Mouse (Mus musculus): ENCODE results near the gene Slu7. TPM values are rescaled to one million over a fixed set of nuclear protein-coding genes. Genes with fewer than 3 reads are reported as not detected.

The Slu7 gene
- total RNA-seq, 2 experiments from 2014 or later = 26.2 to 27.0 TPM

GRCm38 (mm10) chr11:43412771-43413451 lies 20.6 kb upstream of the Slu7 start:
- intact Hi-C loops (cut with DNase I) = no loop called here
- DNase-seq (ENCODE audit: low spot score) = no peak

- intact Hi-C loops (cut with DNase I) = no loop called here
- no peak for DNase-seq (ENCODE audit: low spot score)
These were observed 16.3 kb upstream of the Slu7 start for GRCm38 (mm10) chr11:43417201-43417600.

- DNase-seq (ENCODE audit: low spot score) = no peak
- intact Hi-C loops (cut with DNase I) = no loop called here
These were observed 9.2 kb upstream of the Slu7 start for GRCm38 (mm10) chr11:43424386-43424785.

GRCm38 (mm10) chr11:43425166-43425709 lies 8.3 kb upstream of the Slu7 start:
- intact Hi-C loops (cut with DNase I) = no loop called here
- no peak for DNase-seq (ENCODE audit: low spot score)

GRCm38 (mm10) chr11:43425824-43426413 lies 7.6 kb upstream of the Slu7 start, which contains the start of gene Pttg1:
Pttg1 (minus strand) TSS chr11:43426251.
- peak; percentile 71 for DNase-seq (ENCODE audit: low spot score)
- intact Hi-C loops (cut with DNase I) = no loop called here

- intact Hi-C loops (cut with DNase I) = no loop called here
- DNase-seq (ENCODE audit: low spot score) = no peak
These were observed 7.1 kb upstream of the Slu7 start for GRCm38 (mm10) chr11:43426414-43426884.

GRCm38 (mm10) chr11:43434024-43434407 lies 472 bp downstream of the Slu7 start:
- no peak for DNase-seq (ENCODE audit: low spot score)
- intact Hi-C loops (cut with DNase I) = no loop called here

- intact Hi-C loops (cut with DNase I) = no loop called here
- no peak for DNase-seq (ENCODE audit: low spot score)
These were observed 7.6 kb downstream of the Slu7 start for GRCm38 (mm10) chr11:43441121-43441520.

GRCm38 (mm10) chr11:43443183-43443582 lies 9.6 kb downstream of the Slu7 start:
- intact Hi-C loops (cut with DNase I) = no loop called here
- DNase-seq (ENCODE audit: low spot score) = no peak

- intact Hi-C loops (cut with DNase I) = no loop called here
- DNase-seq (ENCODE audit: low spot score) = no peak
These were observed 16.4 kb downstream of the Slu7 start for GRCm38 (mm10) chr11:43449916-43450315.

- DNase-seq (ENCODE audit: low spot score) = no peak
- intact Hi-C loops (cut with DNase I) = no loop called here
These were observed 17.8 kb downstream of the Slu7 start for GRCm38 (mm10) chr11:43451322-43451721.

- DNase-seq (ENCODE audit: low spot score) = no peak
- intact Hi-C loops (cut with DNase I) = loop anchor here (1.0 kb wide), 1 partner anchor 40 kb away; no protein-coding TSS in a partner anchor
These were observed 18.7 kb downstream of the Slu7 start for GRCm38 (mm10) chr11:43452266-43452665.

- intact Hi-C loops (cut with DNase I) = no loop called here
- DNase-seq (ENCODE audit: low spot score) = no peak
These were observed 29.7 kb downstream of the Slu7 start for GRCm38 (mm10) chr11:43463204-43463603.

- intact Hi-C loops (cut with DNase I) = no loop called here
- DNase-seq (ENCODE audit: low spot score) = no peak
These were observed 36.6 kb downstream of the Slu7 start for GRCm38 (mm10) chr11:43470118-43470517.

GRCm38 (mm10) chr11:43470881-43471820 lies 37.6 kb downstream of the Slu7 start:
- intact Hi-C loops (cut with DNase I) = no loop called here
- no peak for DNase-seq (ENCODE audit: low spot score)

- intact Hi-C loops (cut with DNase I) = no loop called here
- no peak for DNase-seq (ENCODE audit: low spot score)
These were observed 39.6 kb downstream of the Slu7 start for GRCm38 (mm10) chr11:43473115-43473514.

- no peak for DNase-seq (ENCODE audit: low spot score)
- intact Hi-C loops (cut with DNase I) = no loop called here
These were observed 40.2 kb downstream of the Slu7 start for GRCm38 (mm10) chr11:43473635-43474224.

GRCm38 (mm10) chr11:43474225-43474774 lies 40.8 kb downstream of the Slu7 start, which contains the start of gene C1qtnf2:
C1qtnf2 (plus strand) TSS chr11:43474276.
- intact Hi-C loops (cut with DNase I) = no loop called here
- DNase-seq (ENCODE audit: low spot score) = peak; percentile 55

GRCm38 (mm10) chr11:43479376-43479775 lies 45.8 kb downstream of the Slu7 start:
- intact Hi-C loops (cut with DNase I) = no loop called here
- no peak for DNase-seq (ENCODE audit: low spot score)

Measured in heart, postnatal 25 days (tissue).